Mouse (Mus musculus): Measurements from ENCODE around the gene Ralgapa2.

The Ralgapa2 gene

GRCm38 (mm10) chr2:146302094-146302699 lies 209.9 kb downstream of the Ralgapa2 start:
- no peak for DNase-seq (ENCODE audit: low read depth)

GRCm38 (mm10) chr2:146300500-146301020 lies 211.6 kb downstream of the Ralgapa2 start:
- no peak for DNase-seq (ENCODE audit: low read depth)

GRCm38 (mm10) chr2:146299841-146300460 lies 212.2 kb downstream of the Ralgapa2 start:
- DNase-seq (ENCODE audit: low read depth): no peak

GRCm38 (mm10) chr2:146293538-146293937 lies 218.6 kb downstream of the Ralgapa2 start:
- no peak for DNase-seq (ENCODE audit: low read depth)

GRCm38 (mm10) chr2:146290871-146291637 lies 221.1 kb downstream of the Ralgapa2 start:
- DNase-seq (ENCODE audit: low read depth): no peak

GRCm38 (mm10) chr2:146290366-146290765 lies 221.8 kb downstream of the Ralgapa2 start:
- DNase-seq (ENCODE audit: low read depth): no peak

- no peak for DNase-seq (ENCODE audit: low read depth)
Observed at GRCm38 (mm10) chr2:146289394-146289793, 222.8 kb downstream of the Ralgapa2 start.

GRCm38 (mm10) chr2:146288326-146288725 lies 223.8 kb downstream of the Ralgapa2 start:
- peak; percentile 20 for DNase-seq (ENCODE audit: low read depth)

GRCm38 (mm10) chr2:146287531-146287930 lies 224.6 kb downstream of the Ralgapa2 start:
- no peak for DNase-seq (ENCODE audit: low read depth)

- DNase-seq (ENCODE audit: low read depth): no peak
Observed at GRCm38 (mm10) chr2:146281346-146281745, 230.8 kb downstream of the Ralgapa2 start.

GRCm38 (mm10) chr2:146280921-146281274 lies 231.2 kb downstream of the Ralgapa2 start:
- DNase-seq (ENCODE audit: low read depth): no peak

GRCm38 (mm10) chr2:146280221-146280920 lies 231.8 kb downstream of the Ralgapa2 start:
- DNase-seq (ENCODE audit: low read depth): no peak

- no peak for DNase-seq (ENCODE audit: low read depth)
Observed at GRCm38 (mm10) chr2:146279430-146280220, 232.5 kb downstream of the Ralgapa2 start.

- no peak for DNase-seq (ENCODE audit: low read depth)
Observed at GRCm38 (mm10) chr2:146278381-146278780, 233.8 kb downstream of the Ralgapa2 start.

GRCm38 (mm10) chr2:146266539-146266938 lies 245.6 kb downstream of the Ralgapa2 start:
- DNase-seq (ENCODE audit: low read depth): peak; percentile 66

- no peak for DNase-seq (ENCODE audit: low read depth)
Observed at GRCm38 (mm10) chr2:146265045-146265444, 247.1 kb downstream of the Ralgapa2 start.

- DNase-seq (ENCODE audit: low read depth): no peak
Observed at GRCm38 (mm10) chr2:146262966-146263365, 249.2 kb downstream of the Ralgapa2 start.

- DNase-seq (ENCODE audit: low read depth): no peak
Observed at GRCm38 (mm10) chr2:146262215-146262614, 249.9 kb downstream of the Ralgapa2 start.

- no peak for DNase-seq (ENCODE audit: low read depth)
Observed at GRCm38 (mm10) chr2:146261146-146261545, 251.0 kb downstream of the Ralgapa2 start.

- DNase-seq (ENCODE audit: low read depth): no peak
Observed at GRCm38 (mm10) chr2:146259787-146260560, 252.2 kb downstream of the Ralgapa2 start.

All from NIH3T3 (cell line).